Mouse (Mus musculus): ENCODE results near the gene Apol7a.

GRCm38 (mm10) chr15:77381481-77381880, 17.4 kb downstream of the Apol7a start:
- no peak for TF ChIP-seq CTCF (IDR thresholded peaks at IDR 0.05; ENCODE audit: low read depth)
- no peak for TF ChIP-seq EP300 (IDR thresholded peaks at IDR 0.05; ENCODE audit: low read depth)

Measured in liver, embryonic 14.5 days (tissue).